Mouse (Mus musculus) embryonic facial prominence, embryonic 11.5 days (tissue): ENCODE results near the gene Slc23a4. TPM values are rescaled to one million over a fixed set of nuclear protein-coding genes. Genes with fewer than 3 reads are reported as not detected.

ENCODE experiments used
- ATAC-seq: fragments of 200-750 bp; cut with Nextera tagmentation; replicated peaks from 2 replicates; pipeline ENCODE4 v1.8.0; 2017; ENCODE audit warnings: low read depth; ENCODE audit not compliant: insufficient number of reproducible peaks, low FRiP score, low TSS enrichment
- DNase-seq: peaks from one replicate; pipeline ENCODE4 v3.0.0-alpha.2; 2015; ENCODE audit warnings: low spot score
- H3K27ac ChIP-seq: fragments of 300-500 bp; sonication (generic); replicated peaks from 2 replicates; pipeline ENCODE4 v1.5.1; 2014; ENCODE audit warnings: mild to moderate bottlenecking, low read depth, low read length, control low read depth
- H3K27me3 ChIP-seq: fragments of 300-500 bp; sonication (generic); 2 replicates; pipeline ENCODE4 v1.6.1; 2014; ENCODE audit warnings: mild to moderate bottlenecking, low read length, moderate library complexity, mixed read lengths; ENCODE audit not compliant: control insufficient read depth, insufficient read depth
- H3K36me3 ChIP-seq: fragments of 300-500 bp; sonication (generic); replicated peaks from 2 replicates; pipeline ENCODE4 v1.6.1; 2014; ENCODE audit warnings: low read depth, mild to moderate bottlenecking, low read length, moderate library complexity, mixed read lengths; ENCODE audit not compliant: control insufficient read depth, insufficient read depth
- H3K4me1 ChIP-seq: fragments of 300-500 bp; sonication (generic); 2 replicates; pipeline ENCODE4 v1.6.1; 2014; ENCODE audit warnings: low read length, mixed read lengths; ENCODE audit not compliant: control insufficient read depth, insufficient read depth
- H3K4me2 ChIP-seq: fragments of 300-500 bp; sonication (generic); 2 replicates; pipeline ENCODE4 v1.6.1; 2014; ENCODE audit warnings: low read depth, mild to moderate bottlenecking, control low read depth, low read length, moderate library complexity
- H3K4me3 ChIP-seq: fragments of 300-500 bp; sonication (generic); 2 replicates; pipeline ENCODE4 v1.5.1; 2014; ENCODE audit warnings: low read depth, low read length, control low read depth
- H3K9ac ChIP-seq: fragments of 300-500 bp; sonication (generic); replicated peaks from 2 replicates; pipeline ENCODE4 v1.6.1; 2014; ENCODE audit warnings: mild to moderate bottlenecking, control low read depth, low read length
- H3K9me3 ChIP-seq: fragments of 300-500 bp; sonication (generic); replicated peaks from 2 replicates; pipeline ENCODE4 v1.6.1; 2016; ENCODE audit warnings: mild to moderate bottlenecking, low read length, inconsistent platforms, mixed read lengths; ENCODE audit not compliant: control insufficient read depth
- WGBS: fragments of 180-500 bp; shearing (Covaris S2); extraction: QIAGEN DNeasy Blood & Tissue Kit; methylation state at CpG from one replicate; pipeline ENCODE4 v1.1.7; 2014; 5-methylcytosine and 5-hydroxymethylcytosine counted together
- polyA plus RNA-seq: library from polyadenylated mRNA; unstranded; fragments of >200 nt; fragmentation: Nextera tagmentation; extraction: Ambion mirVana; gene quantifications from 2 replicates; pipeline ENCODE4 v1.2.1, GENCODE M21; 2014

Slc23a4 gene
- polyA plus RNA-seq, 1 experiment from 2014 or later, result not detected

DNA sequence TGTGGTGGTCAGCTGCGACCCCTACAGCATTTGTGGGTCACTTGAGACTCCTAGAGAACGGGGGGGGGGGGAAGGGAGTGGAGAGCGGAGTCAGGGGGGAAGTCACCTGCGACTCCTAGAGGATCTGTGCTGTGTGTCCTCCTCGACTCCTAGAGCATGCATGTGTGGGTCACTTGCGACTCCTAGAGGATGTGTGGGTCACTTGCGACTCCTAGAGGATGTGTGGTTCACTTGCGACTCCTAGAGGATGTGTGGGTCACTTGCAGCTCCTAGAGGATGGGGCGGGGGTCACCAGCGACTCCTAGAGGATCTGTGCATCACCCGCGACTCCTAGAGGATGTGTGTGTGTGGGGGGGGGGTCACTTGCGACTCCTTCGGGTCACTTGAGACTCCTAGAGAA is 66.3 kb downstream of the Slc23a4 start:
- Histone ChIP-seq H3K9ac (no peak overlapping the region), H3K4me3 (no peak overlapping the region), H3K36me3 (no peaks in the 10 kb centered on the region), H3K27ac (no peak overlapping the region), H3K9me3 (no peaks in the 10 kb centered on the region), H3K4me1 (no peaks in the 10 kb centered on the region; the same call in 1 of the 2 replicates), H3K4me2 (no peak overlapping the region), H3K27me3 (no peaks in the 10 kb centered on the region)
- DNase-seq, result peak; percentile 61
- WGBS, result 52% methylated on average over 14 of the region's 14 CpGs
- ATAC-seq, result 0 out of 2 replicates have a peak, but pooled peaks have one; percentile 29

DNA sequence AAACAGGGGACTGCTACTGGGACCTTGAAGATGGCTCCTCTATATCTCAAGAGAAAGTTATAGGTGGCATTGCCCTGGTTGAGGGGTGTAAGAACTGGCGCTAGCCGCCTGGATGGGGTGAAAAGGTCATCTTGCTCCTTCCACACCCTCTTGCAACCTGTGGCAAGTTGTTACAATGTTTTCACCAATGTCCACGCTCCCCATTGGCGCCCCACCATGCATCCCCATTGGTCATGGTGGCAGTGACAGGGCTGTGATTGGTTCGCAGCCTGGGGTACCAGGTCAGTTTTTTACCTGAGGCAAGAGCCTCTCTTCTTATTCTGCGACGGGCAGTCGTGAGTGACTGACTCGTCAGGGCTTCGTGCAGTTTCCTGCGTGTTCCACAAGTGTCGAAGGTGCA is 67.6 kb downstream of the Slc23a4 start:
- Histone ChIP-seq H3K4me2 (no peak overlapping the region), H3K9ac (no peak overlapping the region)
- WGBS, result 93% methylated on average over 12 of the region's 12 CpGs

DNA sequence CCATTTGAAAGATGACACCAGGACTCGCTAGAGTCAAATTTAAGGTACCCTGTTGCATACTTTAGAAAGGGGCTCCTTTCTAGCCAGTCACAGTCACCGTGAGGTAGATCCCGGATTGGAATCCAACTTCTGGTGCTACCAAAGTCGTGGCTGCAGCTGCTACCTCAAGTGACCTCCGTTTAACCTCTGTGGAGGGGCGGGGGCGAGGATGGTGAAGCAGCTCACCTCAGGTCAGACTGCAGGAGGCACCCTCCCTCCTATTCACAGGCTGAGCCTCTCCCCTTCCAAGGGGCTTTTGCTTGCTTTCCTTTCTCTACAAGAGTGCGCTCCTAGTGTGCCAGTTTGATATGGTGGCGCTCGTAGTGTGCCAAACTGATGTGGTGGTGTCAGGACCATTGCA is 68.2 kb downstream of the Slc23a4 start, which contains the start of gene Stra8:
Gene Stra8, plus strand, starts transcription at position 208 of the 400 bp plus-strand sequence.
- Histone ChIP-seq H3K4me3 (no peak within 1 kb of the TSS), H3K9me3 (no peaks in the 10 kb centered on the region), H3K4me1 (no peaks in the 10 kb centered on the region; the same call in 1 of the 2 replicates), H3K27ac (no peak within 1 kb of the TSS), H3K36me3 (no peaks in the 10 kb centered on the region), H3K9ac (no peak within 1 kb of the TSS), H3K27me3 (no peaks in the 10 kb centered on the region), H3K4me2 (no peak within 1 kb of the TSS)
- no peak for ATAC-seq
- no peak for DNase-seq
- WGBS, result 41% methylated on average over 10 of the region's 10 CpGs

More for the DNA sequence above, 67.6 kb downstream of the Slc23a4 start:
- DNase-seq (no peak), ATAC-seq (no peak)
- Histone ChIP-seq H3K4me3 (no peak overlapping the region), H3K27me3 (no peaks in the 10 kb centered on the region), H3K36me3 (no peaks in the 10 kb centered on the region), H3K9me3 (no peaks in the 10 kb centered on the region), H3K27ac (no peak overlapping the region), H3K4me1 (no peaks in the 10 kb centered on the region; the same call in 1 of the 2 replicates)

- Histone ChIP-seq H3K4me2 (no peak overlapping the region), H3K9me3 (no peaks in the 10 kb centered on the region), H3K9ac (no peak overlapping the region), H3K4me3 (no peak overlapping the region), H3K36me3 (no peaks in the 10 kb centered on the region), H3K27me3 (no peaks in the 10 kb centered on the region), H3K27ac (no peak overlapping the region), H3K4me1 (no peaks in the 10 kb centered on the region; the same call in 1 of the 2 replicates)
- WGBS, result 68% methylated on average over 7 of the region's 7 CpGs
- no peak for DNase-seq
- no peak for ATAC-seq
Observed at GRCm38 (mm10) chr6:34919146-34919545, 69.1 kb downstream of the Slc23a4 start.

GRCm38 (mm10) chr6:34914462-34914861 is 73.7 kb downstream of the Slc23a4 start:
- WGBS, result 82% methylated on average over 3 of the region's 3 CpGs
- Histone ChIP-seq H3K4me1 (no peaks in the 10 kb centered on the region), H3K9ac (no peak overlapping the region), H3K27me3 (no peaks in the 10 kb centered on the region), H3K4me3 (no peak overlapping the region), H3K36me3 (no peaks in the 10 kb centered on the region), H3K27ac (no peak overlapping the region), H3K4me2 (no peak overlapping the region), H3K9me3 (no peaks in the 10 kb centered on the region)
- DNase-seq (no peak), ATAC-seq (no peak)

DNA sequence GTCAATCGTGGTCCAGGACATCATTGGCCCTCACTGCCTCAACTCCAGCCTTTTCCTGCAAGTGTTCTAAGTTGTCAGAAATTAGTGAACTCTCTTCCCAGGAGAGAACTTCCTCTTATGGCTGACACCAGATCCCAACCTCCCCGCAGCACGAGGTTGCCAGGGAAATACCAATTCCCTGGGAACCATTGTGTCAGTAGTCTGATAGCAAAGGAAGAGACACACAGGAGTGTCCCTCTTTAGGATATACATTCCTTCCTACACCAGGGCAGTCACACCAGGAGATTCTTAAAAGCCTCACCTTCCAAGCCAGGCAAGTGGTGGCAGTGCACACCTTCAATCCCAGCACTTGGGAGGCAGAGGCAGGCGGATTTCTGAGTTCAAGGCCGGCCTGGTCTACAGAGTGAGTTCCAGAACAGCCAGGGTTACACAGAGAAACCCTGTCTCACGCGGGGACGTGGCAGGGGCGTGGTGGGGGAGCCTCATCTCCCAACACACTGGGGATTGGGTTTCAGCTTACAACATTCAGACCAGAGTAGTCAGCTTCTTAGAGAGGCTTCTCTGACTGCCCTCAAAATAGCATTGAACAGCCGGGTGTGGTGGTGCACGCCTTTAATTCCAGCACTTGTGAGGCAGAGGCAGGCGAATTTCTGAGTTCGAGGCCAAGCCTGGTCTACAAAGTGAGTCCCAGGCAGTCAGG is 74.7 kb downstream of the Slc23a4 start:
- no peak overlapping the region for H3K27ac ChIP-seq
- H3K9me3 ChIP-seq, result no peaks in the 10 kb centered on the region
- no peak for ATAC-seq
- DNase-seq, result no peak
- H3K4me3 ChIP-seq, result no peak overlapping the region
- H3K27me3 ChIP-seq, result no peaks in the 10 kb centered on the region
- 82% methylated on average over 13 of the region's 13 CpGs for WGBS
- no peaks in the 10 kb centered on the region for H3K4me1 ChIP-seq
- no peaks in the 10 kb centered on the region for H3K36me3 ChIP-seq
- no peak overlapping the region for H3K4me2 ChIP-seq
- no peak overlapping the region for H3K9ac ChIP-seq

DNA sequence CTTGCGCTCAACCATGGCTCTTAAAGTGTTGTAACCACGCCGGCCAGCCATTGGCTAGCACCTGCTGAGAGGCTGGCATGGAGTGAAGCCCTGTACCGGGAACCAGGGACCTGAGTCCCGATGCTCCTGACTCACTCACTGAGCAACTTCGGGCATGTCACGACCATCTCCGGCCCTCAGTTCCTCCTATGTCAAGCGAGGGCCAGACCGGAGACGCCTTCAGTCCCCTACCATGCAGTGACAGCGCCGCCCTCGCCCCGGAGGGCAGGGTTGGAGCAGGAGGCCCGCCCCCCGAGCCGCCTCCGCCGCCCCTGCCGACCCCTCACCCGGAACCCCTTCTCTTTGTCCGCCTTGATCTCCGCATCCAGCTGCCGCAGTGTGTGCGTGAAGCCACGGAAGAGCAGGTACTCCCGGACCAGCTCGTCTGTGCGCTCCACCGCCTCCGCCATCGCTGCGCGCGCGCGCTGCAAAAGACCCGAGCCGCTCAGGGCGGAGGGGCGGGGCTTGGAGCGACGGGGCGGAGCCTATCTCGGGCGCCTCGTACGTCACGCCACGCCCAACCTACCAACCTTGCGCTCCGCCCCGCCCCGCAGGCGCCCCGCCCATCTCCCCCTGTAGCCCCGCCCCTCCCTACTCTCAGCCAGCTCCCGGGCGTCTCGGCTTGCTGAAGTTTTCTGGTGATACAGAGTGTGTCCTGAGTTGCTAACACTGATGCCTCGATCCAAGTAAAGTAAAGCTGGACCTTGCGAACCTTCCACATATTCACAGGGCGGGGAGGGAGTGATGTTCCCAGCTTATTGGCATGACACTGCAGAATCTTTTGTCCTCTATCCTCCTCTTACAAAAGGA is 77.6 kb downstream of the Slc23a4 start, which contains the start of gene Wdr91:
Gene Wdr91, minus strand, starts transcription at position 506 of the 849 bp plus-strand sequence.
- Histone ChIP-seq H3K4me1 (no peaks in the 10 kb centered on the region; the same call in 1 of the 2 replicates), H3K27me3 (no peaks in the 10 kb centered on the region), H3K9me3 (no peaks in the 10 kb centered on the region), H3K36me3 (0 out of 2 replicates have a peak, but pooled peaks cover 2% of the 10 kb centered on the region), H3K4me3 (peak within 1 kb of the TSS; percentile 76), H3K4me2 (peak within 1 kb of the TSS; percentile 63), H3K9ac (peak within 1 kb of the TSS; percentile 66), H3K27ac (0 out of 2 replicates have a peak within 1 kb of the TSS, but pooled peaks have one; percentile 49)
- peak; percentile 91 for ATAC-seq
- under 1% methylated on average over 64 of the region's 64 CpGs for WGBS
- DNase-seq, result peak; percentile 95
